In genomic region chr9:107640257-107640772, GRCm38 (mm10) we compare ENCODE assay signal across 9 mouse cellular contexts. TPM values are rescaled to one million over a fixed set of nuclear protein-coding genes. Genes with fewer than 3 reads are reported as not detected.
DNase-seq lines count a peak whose midpoint lies in the region; ATAC-seq and TF ChIP-seq lines count a peak whose summit lies in the region.
"Had no signal": no experiment of that assay in that cellular context is flagged by ENCODE, and none has a peak within 500 bp of the region (broad histone marks: within the 10 kb centered on the region; RNA-seq: fewer than 3 reads in every experiment).

No protein-coding gene starts in this region.

- 28% methylated on average over 8 of the region's 8 CpGs for whole genome bisulfite sequencing in heart, adult 2 months
- 32% methylated on average over 8 of the region's 8 CpGs for WGBS in heart, embryonic 15.5 days

- TF ChIP-seq CTCF in heart, adult 2 months (IDR thresholded peaks at IDR 0.05): no peak
- TF ChIP-seq CTCF in CH12.LX (conservative IDR thresholded peaks at IDR 0.05 in 1 of 2, IDR thresholded peaks at IDR 0.05 in 1 of 2; ENCODE audit: low read depth in 2 of 2, low read length in 2 of 2): 0 out of 4 replicates have a peak, but pooled peaks of 1 of the 2 experiments have one; percentile 5

- H3K27me3 ChIP-seq in heart, adult 2 months (ENCODE audit: control insufficient read depth, insufficient read depth, low read length): no peaks in the 10 kb centered on the region
- H3K27me3 ChIP-seq in CH12.LX (replicated peaks): peaks cover 5% of the 10 kb centered on the region
- no peaks in the 10 kb centered on the region for H3K27me3 ChIP-seq in heart, embryonic 15.5 days

- no peak overlapping the region for H3K9ac ChIP-seq in heart, adult 2 months (ENCODE audit: low read depth, low read length)
- 0 out of 2 replicates have a peak overlapping the region, but pooled peaks have one; percentile 2 for H3K9ac ChIP-seq in CH12.LX (ENCODE audit: insufficient read depth, low read depth)
- H3K9ac ChIP-seq in heart, embryonic 15.5 days: no peak overlapping the region

- dilution Hi-C loops in CH12.LX (cut with MboI; ENCODE audit: extremely low pct_ligation_motif_present, extremely low pct_unique_long_range_greater_than_20kb, low sequenced_read_pairs): no loop called here

- H3K36me3 ChIP-seq in heart, adult 2 months (ENCODE audit: control insufficient read depth, insufficient read depth, low read length): no peaks in the 10 kb centered on the region
- H3K36me3 ChIP-seq in CH12.LX (replicated peaks in 1 of 2; ENCODE audit: control insufficient read depth in 1 of 2, insufficient read depth in 1 of 2, low read length in 1 of 2): no peaks in the 10 kb centered on the region
- H3K36me3 ChIP-seq in heart, embryonic 15.5 days: no peaks in the 10 kb centered on the region

- TF ChIP-seq EP300 in heart, adult 2 months (IDR thresholded peaks at IDR 0.05; ENCODE audit: insufficient read depth, low read depth, low read length): no peak
- 0 out of 2 replicates have a peak, but pooled peaks have one; percentile 9 for TF ChIP-seq EP300 in CH12.LX (IDR thresholded peaks at IDR 0.05; ENCODE audit: low read length)

- peaks cover 6% of the 10 kb centered on the region for H3K4me1 ChIP-seq in heart, adult 2 months (ENCODE audit: control insufficient read depth, insufficient read depth, low read length)
- H3K4me1 ChIP-seq in CH12.LX (ENCODE audit: control insufficient read depth in 1 of 2, insufficient read depth in 2 of 2): peaks cover 13 to 49% of the 10 kb centered on the region in 2 experiments
- H3K4me1 ChIP-seq in heart, embryonic 15.5 days (replicated peaks): peaks cover 32% of the 10 kb centered on the region

- TF ChIP-seq RAD21 in CH12.LX (IDR thresholded peaks at IDR 0.05; ENCODE audit: low read depth, low read length): no peak

- H3K9me3 ChIP-seq in CH12.LX (replicated peaks; ENCODE audit: low read length): no peaks in the 10 kb centered on the region
- H3K9me3 ChIP-seq in heart, embryonic 15.5 days (replicated peaks): no peaks in the 10 kb centered on the region

- intact Hi-C loops in heart, adult 2 months (cut with DNase I): no loop called here

- no peak for ATAC-seq in heart, embryonic 15.5 days (replicated peaks; ENCODE audit: insufficient number of reproducible peaks, insufficient read depth, low FRiP score, low read depth)

- peak overlapping the region; percentile 42 for H3K27ac ChIP-seq in heart, adult 2 months
- H3K27ac ChIP-seq in CH12.LX (ENCODE audit: insufficient read depth, low read depth): no peak overlapping the region
- H3K27ac ChIP-seq in heart, embryonic 15.5 days: peak overlapping the region; percentile 20; the same call in 1 of the 2 replicates

- TF ChIP-seq POLR2A in heart, adult 2 months (IDR thresholded peaks at IDR 0.05; ENCODE audit: insufficient read depth, low read depth, low read length): 0 out of 2 replicates have a peak, but pooled peaks have one; percentile 14
- peak; percentile 33; the same call in 1 of the 2 replicates for TF ChIP-seq POLR2A in CH12.LX (IDR thresholded peaks at IDR 0.05; ENCODE audit: low read depth, low read length)

- 0 out of 2 replicates have a peak overlapping the region, but pooled peaks have one; percentile 8 for H3K4me2 ChIP-seq in CH12.LX (ENCODE audit: insufficient read depth, low read depth, poor library complexity, severe bottlenecking)
- H3K4me2 ChIP-seq in heart, embryonic 15.5 days: no peak overlapping the region

- DNase-seq in heart, adult 2 months: peak in 1 of 2 experiments; percentile 68
- no peak for DNase-seq in heart, postnatal 4 days
- DNase-seq in CH12.LX (ENCODE audit: extremely low read depth): peak; percentile 51
- peak; percentile 65 for DNase-seq in lung, postnatal 36 days
- DNase-seq in urinary bladder, adult 18-20 months (ENCODE audit: low spot score in 2 of 2): no peak
- no peak for DNase-seq in retina, embryonic 14.5 days (ENCODE audit: low spot score)
- DNase-seq in left cerebral cortex, adult 11 months (ENCODE audit: low spot score): no peak

- no peak overlapping the region for H3K4me3 ChIP-seq in heart, adult 2 months
- no peak overlapping the region for H3K4me3 ChIP-seq in CH12.LX (replicated peaks in 1 of 3; ENCODE audit: low read depth in 2 of 3, low read length in 2 of 3, poor library complexity in 1 of 3)
- no peak overlapping the region for H3K4me3 ChIP-seq in heart, embryonic 15.5 days

- in situ Hi-C loops in CH12.LX (cut with MboI; ENCODE audit: low pct_ligation_motif_present, low pct_unique_long_range_greater_than_20kb, low sequenced_read_pairs): loop anchor here (5.0 kb wide), 2 partner anchors 33 to 37 kb away; partner anchors contain the start of genes Gnat1 and Sema3b

- no peaks in the 10 kb centered on the region for H3K79me2 ChIP-seq in heart, adult 2 months (replicated peaks; ENCODE audit: control insufficient read depth, insufficient read depth, low read length)
- H3K79me2 ChIP-seq in CH12.LX (replicated peaks; ENCODE audit: control insufficient read depth, extremely low read depth, insufficient read depth, poor library complexity, severe bottlenecking): no peaks in the 10 kb centered on the region

TF ChIP-seq in CH12.LX, 34 proteins besides CTCF, POLR2A, EP300 and RAD21:
- TF ChIP-seq E2F4 (IDR thresholded peaks at IDR 0.05; ENCODE audit: insufficient replicate concordance, low read depth, low read length) (no peak), ELF1 (IDR thresholded peaks at IDR 0.05; ENCODE audit: low read depth, low read length) (0 out of 2 replicates have a peak, but pooled peaks have one; percentile 27), IRF4 (IDR thresholded peaks at IDR 0.05; ENCODE audit: low read depth, low read length) (0 out of 2 replicates have a peak, but pooled peaks have one; percentile 12)

RNA-seq across cellular contexts. Expression of gene Gnai2, which starts 5.1 kb away (rescaled TPM):
- total RNA-seq in heart, adult 2 months (2021): 100 to 1,000 TPM; 243 to 250 TPM
- polyA plus RNA-seq in heart, adult 2 months (2012; rRNA removed): 311 and 386 TPM in 2 replicates
- 100 to 1,000 TPM; 462 to 469 TPM for total RNA-seq in heart, postnatal 4 days (2021)
- total RNA-seq in CH12.LX (2012; rRNA removed) (154 and 160 TPM in 2 replicates), CH12.LX (2014; rRNA removed) (86.2 and 98.2 TPM in 2 replicates)
- polyA plus RNA-seq in CH12.LX (2012; ENCODE audit: insufficient read length, low read depth): 262 and 286 TPM in 2 replicates
- 367 and 431 TPM in 2 replicates for polyA plus RNA-seq in heart, embryonic 15.5 days (2015; fragmentation: Nextera tagmentation; extraction: Ambion mirVana)

RNA-seq across cellular contexts. Expression of gene Slc38a3, which starts 29.0 kb away (rescaled TPM):
- total RNA-seq in heart, adult 2 months (2021): 10 to 100 TPM; 71.5 to 88.3 TPM
- polyA plus RNA-seq in heart, adult 2 months (2012; rRNA removed): 162 and 314 TPM in 2 replicates
- 1 to 10 TPM; 8.0 to 8.1 TPM for total RNA-seq in heart, postnatal 4 days (2021)
- total RNA-seq in CH12.LX (2012; rRNA removed) (0.04 TPM in 1 of 2 replicates, not detected in the other), CH12.LX (2014; rRNA removed) (not detected in 2 replicates)
- polyA plus RNA-seq in CH12.LX (2012; ENCODE audit: insufficient read length, low read depth): not detected in 2 replicates
- 2.5 and 3.6 TPM in 2 replicates for polyA plus RNA-seq in heart, embryonic 15.5 days (2015; fragmentation: Nextera tagmentation; extraction: Ambion mirVana)

RNA-seq across cellular contexts. Expression of gene Sema3b, which starts 31.3 kb away (rescaled TPM):
- total RNA-seq in heart, adult 2 months (2021): 10 to 100 TPM; 19.9 to 24.2 TPM
- polyA plus RNA-seq in heart, adult 2 months (2012; rRNA removed): 33.7 and 39.1 TPM in 2 replicates
- 10 to 100 TPM; 16.2 to 18.8 TPM for total RNA-seq in heart, postnatal 4 days (2021)
- total RNA-seq in CH12.LX (2012; rRNA removed): 7.4 and 11.6 TPM in 2 replicates
- total RNA-seq in CH12.LX (2014; rRNA removed): 8.0 and 8.2 TPM in 2 replicates
- polyA plus RNA-seq in CH12.LX (2012; ENCODE audit: insufficient read length, low read depth): 4.3 and 4.7 TPM in 2 replicates
- 9.7 and 10.7 TPM in 2 replicates for polyA plus RNA-seq in heart, embryonic 15.5 days (2015; fragmentation: Nextera tagmentation; extraction: Ambion mirVana)

RNA-seq across cellular contexts. Expression of gene Gnat1, which starts 39.2 kb away (rescaled TPM):
- not detected for total RNA-seq in heart, adult 2 months (2021)
- polyA plus RNA-seq in heart, adult 2 months (2012; rRNA removed): not detected in 2 replicates
- total RNA-seq in heart, postnatal 4 days (2021): not detected
- total RNA-seq in CH12.LX (2012; rRNA removed) (not detected in 2 replicates), CH12.LX (2014; rRNA removed) (not detected in 2 replicates)
- polyA plus RNA-seq in CH12.LX (2012; ENCODE audit: insufficient read length, low read depth): 2.0 and 3.0 TPM in 2 replicates
- polyA plus RNA-seq in heart, embryonic 15.5 days (2015; fragmentation: Nextera tagmentation; extraction: Ambion mirVana): 0.53 and 0.98 TPM in 2 replicates
- total RNA-seq: heart, postnatal 10 days had no signal

RNA-seq across cellular contexts. Expression of gene Ifrd2, which starts 52.9 kb away (rescaled TPM):
- total RNA-seq in heart, adult 2 months (2021): 10 to 100 TPM; 39.9 to 51.4 TPM
- 43.7 and 54.5 TPM in 2 replicates for polyA plus RNA-seq in heart, adult 2 months (2012; rRNA removed)
- 10 to 100 TPM; 41.6 to 44.4 TPM for total RNA-seq in heart, postnatal 4 days (2021)
- total RNA-seq in CH12.LX (2012; rRNA removed) (91.3 and 101 TPM in 2 replicates), CH12.LX (2014; rRNA removed) (57.7 and 62.8 TPM in 2 replicates)
- 127 and 143 TPM in 2 replicates for polyA plus RNA-seq in CH12.LX (2012; ENCODE audit: insufficient read length, low read depth)
- 31.7 and 45.7 TPM in 2 replicates for polyA plus RNA-seq in heart, embryonic 15.5 days (2015; fragmentation: Nextera tagmentation; extraction: Ambion mirVana)

Comparison
In these comparisons a context has a peak if more than half of its experiments do, and no peak if none do; other contexts are left out.
1. DNase-seq: peak in CH12.LX (single experiment) and lung, postnatal 36 days (single experiment); none in heart, postnatal 4 days (single experiment), urinary bladder, adult 18-20 months (0 of 2), retina, embryonic 14.5 days (single experiment) and left cerebral cortex, adult 11 months (single experiment).
2. RNA of gene Slc38a3, which starts 29.0 kb away (total RNA-seq): 71.5 to 88.3 TPM in heart, adult 2 months and 8.0 to 8.1 TPM in heart, postnatal 4 days; 0.04 TPM in CH12.LX; every median in the first group is over 4 times any median in the second.